Mouse (Mus musculus): ENCODE results near the gene Pla2g15.
A peak's percentile ranks its signal among the peaks of the same experiment; 100 is the strongest.

The Pla2g15 gene

GRCm38 (mm10) chr8:106149801-106150652 is at the start of gene Pla2g15:
Pla2g15 (plus strand) TSS chr8:106150399.
- DNase-seq (ENCODE audit: low read depth, low spot score) = peak; percentile 98

GRCm38 (mm10) chr8:106102321-106102720 is 47.9 kb upstream of the Pla2g15 start:
- DNase-seq (ENCODE audit: low read depth, low spot score) = no peak

GRCm38 (mm10) chr8:106103888-106104287 is 46.3 kb upstream of the Pla2g15 start:
- DNase-seq (ENCODE audit: low read depth, low spot score) = no peak

GRCm38 (mm10) chr8:106106193-106106592 is 44.0 kb upstream of the Pla2g15 start:
- DNase-seq (ENCODE audit: low read depth, low spot score) = no peak

- DNase-seq (ENCODE audit: low read depth, low spot score) = no peak
Observed at GRCm38 (mm10) chr8:106108080-106108479, 42.1 kb upstream of the Pla2g15 start.

GRCm38 (mm10) chr8:106108729-106109128 is 41.5 kb upstream of the Pla2g15 start:
- no peak for DNase-seq (ENCODE audit: low read depth, low spot score)

- DNase-seq (ENCODE audit: low read depth, low spot score) = peak; percentile 33
Observed at GRCm38 (mm10) chr8:106112041-106112440, 38.2 kb upstream of the Pla2g15 start.

GRCm38 (mm10) chr8:106112514-106112913 is 37.7 kb upstream of the Pla2g15 start:
- peak; percentile 18 for DNase-seq (ENCODE audit: low read depth, low spot score)

- peak; percentile 86 for DNase-seq (ENCODE audit: low read depth, low spot score)
Observed at GRCm38 (mm10) chr8:106115897-106116296, 34.3 kb upstream of the Pla2g15 start.

- DNase-seq (ENCODE audit: low read depth, low spot score) = peak; percentile 54
Observed at GRCm38 (mm10) chr8:106123443-106123842, 26.8 kb upstream of the Pla2g15 start.

- no peak for DNase-seq (ENCODE audit: low read depth, low spot score)
Observed at GRCm38 (mm10) chr8:106126055-106126454, 24.1 kb upstream of the Pla2g15 start.

GRCm38 (mm10) chr8:106127054-106127453 is 23.1 kb upstream of the Pla2g15 start:
- DNase-seq (ENCODE audit: low read depth, low spot score) = peak; percentile 64

- no peak for DNase-seq (ENCODE audit: low read depth, low spot score)
Observed at GRCm38 (mm10) chr8:106127882-106128410, 22.3 kb upstream of the Pla2g15 start.

GRCm38 (mm10) chr8:106129232-106129930 is 20.8 kb upstream of the Pla2g15 start:
- no peak for DNase-seq (ENCODE audit: low read depth, low spot score)

- no peak for DNase-seq (ENCODE audit: low read depth, low spot score)
Observed at GRCm38 (mm10) chr8:106129997-106130396, 20.2 kb upstream of the Pla2g15 start.

- DNase-seq (ENCODE audit: low read depth, low spot score) = no peak
Observed at GRCm38 (mm10) chr8:106130505-106130904, 19.7 kb upstream of the Pla2g15 start.

GRCm38 (mm10) chr8:106131021-106131420 is 19.2 kb upstream of the Pla2g15 start:
- DNase-seq (ENCODE audit: low read depth, low spot score) = no peak

GRCm38 (mm10) chr8:106131488-106132222 is 18.5 kb upstream of the Pla2g15 start:
- DNase-seq (ENCODE audit: low read depth, low spot score) = no peak

- DNase-seq (ENCODE audit: low read depth, low spot score) = no peak
Observed at GRCm38 (mm10) chr8:106132356-106132755, 17.8 kb upstream of the Pla2g15 start.

- DNase-seq (ENCODE audit: low read depth, low spot score) = no peak
Observed at GRCm38 (mm10) chr8:106133526-106133925, 16.7 kb upstream of the Pla2g15 start.

GRCm38 (mm10) chr8:106133946-106134345 is 16.3 kb upstream of the Pla2g15 start:
- DNase-seq (ENCODE audit: low read depth, low spot score) = no peak

Data from ES-CJ7 (cell line).